Mouse (Mus musculus): ENCODE results near the gene Syce1. TPM values are rescaled to one million over a fixed set of nuclear protein-coding genes. Genes with fewer than 3 reads are reported as not detected.
"Not testable (repeated sequence)": the region's sequence is repeated elsewhere in the genome, so short reads cannot be mapped to it uniquely, and the experiment has no call there.

Gene Syce1
- polyA plus RNA-seq, 1 experiment: 0.79 TPM

DNA sequence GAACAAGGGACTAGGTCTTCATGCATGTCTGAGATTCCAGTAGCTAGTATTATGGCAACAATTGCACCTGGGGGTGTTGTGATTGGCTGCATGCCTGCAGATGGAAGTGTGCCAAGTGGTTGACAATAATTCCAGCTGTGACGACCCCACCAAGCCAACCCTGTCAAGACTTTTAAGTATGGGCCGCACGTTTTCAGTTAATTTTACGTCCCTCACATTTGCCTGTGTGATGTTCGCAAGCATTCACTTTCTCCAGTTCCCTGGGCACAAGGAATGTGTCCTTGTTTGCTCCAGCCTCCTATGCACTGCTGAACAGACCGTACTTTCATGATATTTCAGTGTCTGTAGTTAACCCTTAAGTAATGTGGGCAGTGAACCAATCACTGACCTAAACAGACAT is 15.0 kb upstream of the Syce1 start:
- H3K27ac ChIP-seq (ENCODE audit: insufficient read depth, low read length): no peak overlapping the region
- TF ChIP-seq CTCF (IDR thresholded peaks at IDR 0.05; ENCODE audit: borderline replicate concordance, insufficient read depth, low read depth, low read length): no peak
- no peak for TF ChIP-seq POLR2A (IDR thresholded peaks at IDR 0.05; ENCODE audit: borderline replicate concordance, insufficient read depth, low read length)
- no peaks in the 10 kb centered on the region for H3K4me1 ChIP-seq (ENCODE audit: control insufficient read depth, insufficient read depth, low read length)
- no peak for DNase-seq
- H3K4me3 ChIP-seq (replicated peaks; ENCODE audit: insufficient read depth, low read depth, low read length): no peak overlapping the region
- WGBS: 43% methylated on average over 6 of the region's 6 CpGs
- no peaks in the 10 kb centered on the region for H3K27me3 ChIP-seq (ENCODE audit: control insufficient read depth, insufficient read depth, low read length)

DNA sequence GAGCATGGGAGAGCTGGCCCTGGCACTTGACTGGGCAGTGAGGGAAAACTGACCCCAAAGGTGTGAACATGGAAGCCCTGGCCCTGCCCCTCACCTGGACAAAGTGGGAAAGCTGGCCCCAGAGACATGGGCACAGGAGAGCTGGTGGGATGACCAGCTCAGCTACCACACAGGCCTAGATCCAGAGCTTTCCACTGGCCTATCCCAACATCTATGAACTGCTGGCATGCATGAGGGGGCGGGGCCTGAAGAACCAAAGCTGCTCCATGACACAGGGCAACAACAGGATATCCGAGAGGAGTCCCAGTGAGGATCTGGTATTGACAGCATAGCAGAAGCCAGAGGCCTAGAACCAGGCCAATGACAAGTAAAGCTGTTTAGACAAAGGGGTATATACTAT is 10.6 kb upstream of the Syce1 start:
- Histone ChIP-seq H3K4me1 (ENCODE audit: control insufficient read depth, insufficient read depth, low read length) (no peaks in the 10 kb centered on the region), H3K27me3 (ENCODE audit: control insufficient read depth, insufficient read depth, low read length) (no peaks in the 10 kb centered on the region), H3K4me3 (replicated peaks; ENCODE audit: insufficient read depth, low read depth, low read length) (no peak overlapping the region), H3K27ac (ENCODE audit: insufficient read depth, low read length) (no peak overlapping the region)
- TF ChIP-seq CTCF (IDR thresholded peaks at IDR 0.05; ENCODE audit: borderline replicate concordance, insufficient read depth, low read depth, low read length) (no peak), POLR2A (IDR thresholded peaks at IDR 0.05; ENCODE audit: borderline replicate concordance, insufficient read depth, low read length) (no peak)
- 65% methylated on average over 2 of the region's 2 CpGs for WGBS
- no peak for DNase-seq

DNA sequence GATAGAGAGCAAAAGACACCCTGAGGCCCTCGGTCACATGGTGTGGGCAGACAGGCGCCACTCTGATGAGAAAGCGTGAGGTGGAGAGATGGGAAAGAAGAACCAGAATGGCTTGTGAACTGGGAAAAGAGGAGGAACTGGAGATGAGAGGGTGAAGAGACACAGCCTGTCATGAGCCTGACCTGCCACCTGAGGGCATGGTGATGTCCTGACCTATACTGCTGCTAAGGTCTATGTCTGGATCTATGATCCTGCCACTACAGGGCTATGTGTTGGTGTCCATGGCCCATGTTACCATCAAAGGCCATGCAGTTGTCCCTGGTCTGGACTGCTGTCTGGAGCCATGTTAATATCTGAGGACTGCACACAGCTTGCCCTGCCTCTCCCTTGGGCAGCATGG is 10.0 kb upstream of the Syce1 start:
- 90% methylated on average over 3 of the region's 3 CpGs for WGBS
- Histone ChIP-seq H3K27ac (ENCODE audit: insufficient read depth, low read length) (no peak overlapping the region), H3K4me1 (ENCODE audit: control insufficient read depth, insufficient read depth, low read length) (no peaks in the 10 kb centered on the region), H3K27me3 (ENCODE audit: control insufficient read depth, insufficient read depth, low read length) (no peaks in the 10 kb centered on the region), H3K4me3 (replicated peaks; ENCODE audit: insufficient read depth, low read depth, low read length) (no peak overlapping the region)
- no peak for DNase-seq
- TF ChIP-seq POLR2A (IDR thresholded peaks at IDR 0.05; ENCODE audit: borderline replicate concordance, insufficient read depth, low read length) (no peak), CTCF (IDR thresholded peaks at IDR 0.05; ENCODE audit: borderline replicate concordance, insufficient read depth, low read depth, low read length) (peak; percentile 31; the same call in 1 of the 2 replicates)

DNA sequence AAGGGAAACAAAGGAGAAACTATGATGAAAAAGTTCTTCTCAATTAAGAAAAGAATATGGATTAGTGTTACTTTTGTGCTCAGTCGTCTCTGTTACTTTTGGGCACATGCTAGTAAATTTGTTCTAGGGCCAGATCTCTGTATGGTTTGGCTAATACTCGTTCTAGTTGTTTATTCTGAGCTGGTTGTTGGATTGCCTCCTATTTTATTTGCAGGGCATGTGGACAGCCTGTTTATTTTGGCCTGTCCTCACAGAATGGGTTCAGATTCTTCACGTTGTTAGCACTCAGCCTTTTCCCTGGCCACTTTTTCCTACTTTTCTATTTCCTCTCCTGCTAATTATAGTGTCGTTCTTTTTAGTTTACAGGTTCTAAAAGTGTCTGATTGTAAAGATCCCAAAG is 5.9 kb upstream of the Syce1 start:
- DNase-seq: no peak
- 56% methylated on average over 4 of the region's 4 CpGs for WGBS
- no peaks in the 10 kb centered on the region for H3K27me3 ChIP-seq (ENCODE audit: control insufficient read depth, insufficient read depth, low read length)
- TF ChIP-seq CTCF (IDR thresholded peaks at IDR 0.05; ENCODE audit: borderline replicate concordance, insufficient read depth, low read depth, low read length) (no peak), POLR2A (IDR thresholded peaks at IDR 0.05; ENCODE audit: borderline replicate concordance, insufficient read depth, low read length) (no peak)
- no peaks in the 10 kb centered on the region for H3K4me1 ChIP-seq (ENCODE audit: control insufficient read depth, insufficient read depth, low read length)
- H3K27ac ChIP-seq (ENCODE audit: insufficient read depth, low read length): no peak overlapping the region
- no peak overlapping the region for H3K4me3 ChIP-seq (replicated peaks; ENCODE audit: insufficient read depth, low read depth, low read length)

DNA sequence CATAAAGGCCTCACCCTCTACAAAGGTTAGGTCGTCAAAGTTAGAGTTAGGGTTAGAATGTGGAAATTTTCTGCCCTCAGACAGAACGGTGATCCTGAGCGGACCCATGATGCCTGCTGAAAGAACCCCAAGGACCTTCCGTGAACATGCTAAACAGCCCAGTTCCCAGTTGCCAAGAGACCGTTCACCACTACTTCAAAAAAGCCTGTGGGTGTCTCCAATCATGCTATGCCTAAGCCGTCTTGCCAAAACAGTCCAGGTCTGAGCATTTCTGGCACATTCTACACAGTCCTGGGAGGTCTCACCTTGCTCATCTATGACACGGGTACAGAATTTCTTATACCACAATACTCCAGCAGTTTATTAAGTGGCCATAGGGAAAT is 392 bp upstream of the Syce1 start:
- 79% methylated on average over 7 of the region's 7 CpGs for WGBS
- TF ChIP-seq CTCF (IDR thresholded peaks at IDR 0.05; ENCODE audit: borderline replicate concordance, insufficient read depth, low read depth, low read length) (no peak), POLR2A (IDR thresholded peaks at IDR 0.05; ENCODE audit: borderline replicate concordance, insufficient read depth, low read length) (no peak)
- DNase-seq: no peak
- H3K4me1 ChIP-seq (ENCODE audit: control insufficient read depth, insufficient read depth, low read length): no peaks in the 10 kb centered on the region
- no peak overlapping the region for H3K4me3 ChIP-seq (replicated peaks; ENCODE audit: insufficient read depth, low read depth, low read length)
- no peaks in the 10 kb centered on the region for H3K27me3 ChIP-seq (ENCODE audit: control insufficient read depth, insufficient read depth, low read length)
- no peak overlapping the region for H3K27ac ChIP-seq (ENCODE audit: insufficient read depth, low read length)

DNA sequence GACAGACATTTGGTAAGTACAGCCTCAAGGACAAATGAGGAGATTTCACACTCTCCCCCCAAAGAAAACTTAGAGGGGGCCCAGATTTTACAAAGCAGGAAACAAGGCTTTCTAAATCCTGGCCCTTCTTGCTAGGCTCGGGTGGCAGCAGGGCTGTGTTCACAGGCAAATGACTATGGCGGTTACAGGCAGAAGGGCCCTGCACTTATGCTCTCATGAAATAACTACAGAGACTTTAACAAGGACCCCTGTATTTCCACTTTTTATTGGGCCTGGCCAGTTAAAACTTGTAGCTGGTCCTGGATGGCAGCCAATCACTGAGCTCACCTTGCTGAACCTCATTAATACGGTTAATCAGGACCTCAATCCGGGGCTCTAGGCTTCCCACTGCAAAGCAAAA is 7.1 kb downstream of the Syce1 start:
- TF ChIP-seq CTCF (IDR thresholded peaks at IDR 0.05; ENCODE audit: borderline replicate concordance, insufficient read depth, low read depth, low read length): no peak
- no peak for TF ChIP-seq POLR2A (IDR thresholded peaks at IDR 0.05; ENCODE audit: borderline replicate concordance, insufficient read depth, low read length)
- Histone ChIP-seq H3K4me3 (replicated peaks; ENCODE audit: insufficient read depth, low read depth, low read length) (no peak overlapping the region), H3K27ac (ENCODE audit: insufficient read depth, low read length) (no peak overlapping the region), H3K27me3 (ENCODE audit: control insufficient read depth, insufficient read depth, low read length) (no peaks in the 10 kb centered on the region), H3K4me1 (ENCODE audit: control insufficient read depth, insufficient read depth, low read length) (no peaks in the 10 kb centered on the region)
- DNase-seq: no peak
- WGBS: 80% methylated on average over 4 of the region's 4 CpGs

DNA sequence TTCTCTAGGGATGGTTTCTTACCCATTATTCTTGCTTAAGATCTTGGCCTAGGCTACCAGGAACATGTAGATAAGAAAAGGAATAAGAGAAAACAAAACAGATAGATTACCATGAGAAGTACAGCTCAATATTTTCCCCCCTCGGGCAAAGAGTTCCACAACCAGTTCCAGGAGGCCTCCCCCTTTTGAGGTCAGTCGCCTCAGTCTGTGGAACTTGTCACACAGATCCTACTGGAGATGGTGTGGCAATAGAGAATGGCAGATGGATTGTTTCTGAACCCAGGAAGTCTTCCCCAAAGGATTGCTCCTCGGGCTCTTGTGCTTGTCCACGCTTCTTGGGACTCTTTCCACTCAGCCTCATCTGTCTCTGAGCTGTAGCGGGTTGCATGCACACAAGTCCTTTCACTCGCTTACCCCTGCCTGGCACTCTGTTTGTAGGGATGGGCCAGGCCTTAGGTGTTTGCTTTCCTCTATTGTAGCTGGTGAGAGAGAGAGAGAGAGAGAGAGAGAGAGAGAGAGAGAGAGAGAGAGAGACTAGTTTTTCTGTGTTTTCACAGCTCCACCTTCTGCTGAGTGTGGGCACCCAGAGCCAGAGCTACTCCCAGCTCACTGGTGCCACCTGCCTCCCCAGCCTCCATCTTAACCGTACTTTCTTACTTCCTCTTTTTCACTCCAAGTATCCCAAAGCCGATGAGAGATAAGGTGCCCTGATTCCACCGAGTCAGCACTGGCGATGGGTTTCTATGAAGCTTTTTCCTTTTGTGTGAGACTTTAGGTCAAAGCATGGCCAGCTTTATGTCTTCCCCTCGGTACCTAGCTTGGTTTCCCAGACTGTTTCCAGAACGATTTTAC is 21.5 kb downstream of the Syce1 start:
- no peak for DNase-seq
- Histone ChIP-seq H3K4me3 (replicated peaks; ENCODE audit: insufficient read depth, low read depth, low read length) (no peak overlapping the region), H3K27me3 (ENCODE audit: control insufficient read depth, insufficient read depth, low read length) (no peaks in the 10 kb centered on the region), H3K27ac (ENCODE audit: insufficient read depth, low read length) (no peak overlapping the region), H3K4me1 (ENCODE audit: control insufficient read depth, insufficient read depth, low read length) (no peaks in the 10 kb centered on the region)
- WGBS: 78% methylated on average over 12 of the region's 12 CpGs
- TF ChIP-seq POLR2A (IDR thresholded peaks at IDR 0.05; ENCODE audit: borderline replicate concordance, insufficient read depth, low read length): no peak
- no peak for TF ChIP-seq CTCF (IDR thresholded peaks at IDR 0.05; ENCODE audit: borderline replicate concordance, insufficient read depth, low read depth, low read length)

DNA sequence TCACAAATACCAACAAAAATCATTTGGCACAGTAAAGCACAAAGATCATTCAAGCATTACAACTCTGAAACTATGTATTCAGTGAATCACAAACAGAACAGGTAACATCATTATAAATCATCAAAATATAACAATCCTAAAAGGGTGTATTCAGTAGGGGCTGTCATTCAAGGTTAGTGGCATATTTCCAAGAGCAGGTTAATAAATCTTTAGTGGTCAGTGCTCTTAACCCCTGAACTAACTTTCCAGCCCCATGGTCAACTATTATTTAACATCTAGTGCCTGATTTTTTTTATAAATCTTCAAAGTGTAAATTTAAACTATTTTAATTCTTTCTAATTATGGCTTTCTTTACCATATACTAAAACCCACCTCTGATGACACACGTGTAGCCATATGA is 22.3 kb downstream of the Syce1 start:
- 67% methylated on average over 1 of the region's 1 CpGs for WGBS
- H3K4me1 ChIP-seq (ENCODE audit: control insufficient read depth, insufficient read depth, low read length); H3K27me3 ChIP-seq (ENCODE audit: control insufficient read depth, insufficient read depth, low read length); H3K4me3 ChIP-seq (replicated peaks; ENCODE audit: insufficient read depth, low read depth, low read length); DNase-seq; H3K27ac ChIP-seq (ENCODE audit: insufficient read depth, low read length): not testable (repeated sequence)

Measured in cerebellum, adult 2 months (tissue).